In the genomic region with DNA sequence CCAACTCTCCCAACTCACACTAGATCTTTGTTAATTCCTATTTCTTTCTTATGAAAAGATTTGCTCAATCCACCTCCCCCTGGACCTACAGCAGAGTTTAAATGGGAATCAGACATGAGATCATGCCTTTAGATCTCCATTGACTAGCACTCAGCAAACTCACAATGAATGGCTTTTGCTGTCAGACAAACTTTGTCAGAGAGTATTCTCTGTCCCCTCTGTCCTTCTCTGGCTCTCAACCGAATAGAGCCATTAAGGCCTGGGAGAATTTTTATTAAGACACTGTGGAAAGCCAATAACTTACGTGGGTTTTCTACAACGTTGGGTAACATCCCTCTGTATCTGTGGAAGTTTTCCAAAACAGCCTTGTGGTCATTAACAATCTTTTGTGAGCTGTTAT, we compare ENCODE assay signal across 26 mouse cellular contexts. TPM values are rescaled to one million over a fixed set of nuclear protein-coding genes. Genes with fewer than 3 reads are reported as not detected.
DNase-seq lines count a peak whose midpoint lies in the region; ATAC-seq and TF ChIP-seq lines count a peak whose summit lies in the region.
"Had no signal": no experiment of that assay in that cellular context is flagged by ENCODE, and none has a peak within 500 bp of the region (broad histone marks: within the 10 kb centered on the region; RNA-seq: fewer than 3 reads in every experiment).

No protein-coding gene starts in this region.

- intact Hi-C loops in gastrocnemius, adult 2 months (cut with DNase I) = no loop called here

- WGBS in midbrain, postnatal 0 days = 56% methylated on average over 3 of the region's 3 CpGs
- WGBS in midbrain, embryonic 14.5 days = 51% methylated on average over 3 of the region's 3 CpGs
- 82% methylated on average over 3 of the region's 3 CpGs for WGBS in limb, embryonic 10.5 days
- WGBS in heart, embryonic 10.5 days = 87% methylated on average over 3 of the region's 3 CpGs
- WGBS in liver, embryonic 11.5 days = 78% methylated on average over 3 of the region's 3 CpGs

- no peaks in the 10 kb centered on the region for H3K4me1 ChIP-seq in midbrain, postnatal 0 days (ENCODE audit: insufficient read depth, low read length)
- peaks cover 5% of the 10 kb centered on the region; the same call in 1 of the 2 replicates for H3K4me1 ChIP-seq in midbrain, embryonic 14.5 days (ENCODE audit: control insufficient read depth, insufficient read depth, low read length)
- peaks cover 52% of the 10 kb centered on the region for H3K4me1 ChIP-seq in limb, embryonic 10.5 days
- H3K4me1 ChIP-seq in heart, embryonic 10.5 days = peaks cover 20% of the 10 kb centered on the region
- H3K4me1 ChIP-seq in liver, embryonic 11.5 days (replicated peaks; ENCODE audit: control insufficient read depth, insufficient read depth, low read length) = no peaks in the 10 kb centered on the region

- DNase-seq in gastrocnemius, adult 2 months = no peak
- no peak for DNase-seq in gastrocnemius, postnatal 10 days
- DNase-seq in midbrain, postnatal 0 days (ENCODE audit: low spot score) = peak; percentile 37
- no peak for DNase-seq in midbrain, embryonic 14.5 days
- peak; percentile 59 for DNase-seq in brain, embryonic 14.5 days (ENCODE audit: low read depth)
- DNase-seq in limb, embryonic 10.5 days (ENCODE audit: low spot score) = no peak
- DNase-seq in heart, embryonic 10.5 days (ENCODE audit: low spot score) = no peak
- DNase-seq in liver, embryonic 11.5 days (ENCODE audit: low spot score) = no peak
- DNase-seq: adrenal gland, postnatal 10 days; adrenal gland, postnatal 36 days; cerebellum, adult 11-12 months; cerebellum, adult 8-10 months; cerebellum, postnatal 10 days; gastrocnemius, postnatal 25 days; heart, adult 18-20 months; heart, postnatal 14 days; heart, postnatal 4 days; kidney, adult 11 months had no signal

- H3K4me3 ChIP-seq in gastrocnemius, adult 2 months = no peak overlapping the region
- no peak overlapping the region for H3K4me3 ChIP-seq in midbrain, postnatal 0 days (ENCODE audit: low read depth, low read length)
- H3K4me3 ChIP-seq in midbrain, embryonic 14.5 days (replicated peaks; ENCODE audit: low read depth, low read length) = no peak overlapping the region
- H3K4me3 ChIP-seq in limb, embryonic 10.5 days = no peak overlapping the region
- H3K4me3 ChIP-seq in heart, embryonic 10.5 days = no peak overlapping the region
- H3K4me3 ChIP-seq in liver, embryonic 11.5 days (ENCODE audit: low read depth, low read length) = no peak overlapping the region
- H3K4me3 ChIP-seq: heart, embryonic 13.5 days; hindbrain, embryonic 15.5 days; intestine, embryonic 15.5 days had no signal

- H3K36me3 ChIP-seq in midbrain, postnatal 0 days (ENCODE audit: insufficient read depth, low read length) = no peaks in the 10 kb centered on the region
- no peaks in the 10 kb centered on the region for H3K36me3 ChIP-seq in midbrain, embryonic 14.5 days (ENCODE audit: control insufficient read depth, insufficient read depth, low read length)
- H3K36me3 ChIP-seq in limb, embryonic 10.5 days = peaks cover 5% of the 10 kb centered on the region
- H3K36me3 ChIP-seq in heart, embryonic 10.5 days = peaks cover 10% of the 10 kb centered on the region; the same call in 1 of the 2 replicates
- H3K36me3 ChIP-seq in liver, embryonic 11.5 days (ENCODE audit: control insufficient read depth, insufficient read depth, low read length) = no peaks in the 10 kb centered on the region
- H3K36me3 ChIP-seq: hindbrain, embryonic 15.5 days; intestine, embryonic 15.5 days had no signal

- TF ChIP-seq CTCF in gastrocnemius, adult 2 months (IDR thresholded peaks at IDR 0.05) = no peak
- TF ChIP-seq CTCF in midbrain, postnatal 0 days (IDR thresholded peaks at IDR 0.05) = no peak
- no peak for TF ChIP-seq CTCF in brain, embryonic 14.5 days (IDR thresholded peaks at IDR 0.05; ENCODE audit: borderline replicate concordance, extremely low read depth, insufficient read depth, insufficient read length)

- TF ChIP-seq POLR2A in brain, embryonic 14.5 days (IDR thresholded peaks at IDR 0.05; ENCODE audit: borderline replicate concordance, extremely low read depth, insufficient read depth, insufficient read length, poor library complexity, severe bottlenecking) = no peak

- no peaks in the 10 kb centered on the region for H3K27me3 ChIP-seq in midbrain, postnatal 0 days (ENCODE audit: insufficient read depth, low read length)
- no peaks in the 10 kb centered on the region for H3K27me3 ChIP-seq in midbrain, embryonic 14.5 days (ENCODE audit: control insufficient read depth, insufficient read depth, low read length)
- H3K27me3 ChIP-seq in limb, embryonic 10.5 days (ENCODE audit: low read depth, poor library complexity, severe bottlenecking) = no peaks in the 10 kb centered on the region
- no peaks in the 10 kb centered on the region for H3K27me3 ChIP-seq in heart, embryonic 10.5 days (ENCODE audit: insufficient read depth, poor library complexity, severe bottlenecking)
- H3K27me3 ChIP-seq in liver, embryonic 11.5 days (replicated peaks; ENCODE audit: control insufficient read depth, insufficient read depth, low read length) = no peaks in the 10 kb centered on the region
- H3K27me3 ChIP-seq: heart, embryonic 13.5 days; hindbrain, embryonic 15.5 days; intestine, embryonic 15.5 days had no signal

- no peak for ATAC-seq in midbrain, postnatal 0 days (ENCODE audit: low FRiP score)
- no peak for ATAC-seq in midbrain, embryonic 14.5 days (ENCODE audit: low FRiP score, low TSS enrichment)
- no peak for ATAC-seq in liver, embryonic 11.5 days (replicated peaks; ENCODE audit: low FRiP score)
- ATAC-seq: activated CD4-positive, CD25-positive, alpha-beta regulatory T cell, adult 4 months; CD4-positive, CD25-positive, alpha-beta regulatory T cell, adult 4 months; intestine, embryonic 15.5 days had no signal

- no peak overlapping the region for H3K9ac ChIP-seq in midbrain, postnatal 0 days (replicated peaks; ENCODE audit: low read length, poor library complexity, severe bottlenecking)
- H3K9ac ChIP-seq in midbrain, embryonic 14.5 days (replicated peaks; ENCODE audit: low read length) = no peak overlapping the region
- no peak overlapping the region for H3K9ac ChIP-seq in liver, embryonic 11.5 days (ENCODE audit: low read depth, low read length)
- H3K9ac ChIP-seq: heart, embryonic 13.5 days; hindbrain, embryonic 15.5 days; intestine, embryonic 15.5 days had no signal

- H3K9me3 ChIP-seq in midbrain, postnatal 0 days (ENCODE audit: low read length) = no peaks in the 10 kb centered on the region
- no peaks in the 10 kb centered on the region for H3K9me3 ChIP-seq in midbrain, embryonic 14.5 days (ENCODE audit: control insufficient read depth, low read length)
- H3K9me3 ChIP-seq in limb, embryonic 10.5 days (replicated peaks) = no peaks in the 10 kb centered on the region
- no peaks in the 10 kb centered on the region for H3K9me3 ChIP-seq in heart, embryonic 10.5 days
- H3K9me3 ChIP-seq in liver, embryonic 11.5 days (ENCODE audit: control insufficient read depth, low read length) = no peaks in the 10 kb centered on the region
- H3K9me3 ChIP-seq: heart, embryonic 13.5 days; hindbrain, embryonic 15.5 days; intestine, embryonic 15.5 days had no signal

- no peak overlapping the region for H3K4me2 ChIP-seq in midbrain, postnatal 0 days (ENCODE audit: low read depth, low read length, poor library complexity, severe bottlenecking)
- no peak overlapping the region for H3K4me2 ChIP-seq in midbrain, embryonic 14.5 days (ENCODE audit: low read length)
- H3K4me2 ChIP-seq in liver, embryonic 11.5 days = no peak overlapping the region
- H3K4me2 ChIP-seq: heart, embryonic 13.5 days; hindbrain, embryonic 15.5 days; intestine, embryonic 15.5 days had no signal

- peak overlapping the region; percentile 24; the same call in 1 of the 2 replicates for H3K27ac ChIP-seq in gastrocnemius, adult 2 months
- no peak overlapping the region for H3K27ac ChIP-seq in midbrain, postnatal 0 days (ENCODE audit: low read depth, low read length)
- no peak overlapping the region for H3K27ac ChIP-seq in midbrain, embryonic 14.5 days (replicated peaks; ENCODE audit: low read depth, low read length)
- peak overlapping the region; percentile 50; the same call in 1 of the 2 replicates for H3K27ac ChIP-seq in limb, embryonic 10.5 days
- H3K27ac ChIP-seq in heart, embryonic 10.5 days = no peak overlapping the region
- H3K27ac ChIP-seq in liver, embryonic 11.5 days (ENCODE audit: low read depth, low read length) = no peak overlapping the region
- H3K27ac ChIP-seq: heart, embryonic 13.5 days; hindbrain, embryonic 15.5 days; intestine, embryonic 15.5 days had no signal

RNA-seq across cellular contexts. Expression of gene Gm9747, which starts 27.1 kb away (rescaled TPM):
- total RNA-seq in gastrocnemius, adult 2 months (2021) = not detected
- not detected for total RNA-seq in gastrocnemius, postnatal 10 days (2021)
- total RNA-seq in midbrain, postnatal 0 days (2014; rRNA removed) = not detected in 2 replicates
- polyA plus RNA-seq in midbrain, postnatal 0 days (2015; fragmentation: Nextera tagmentation; extraction: Ambion mirVana) = 16.3 and 16.8 TPM in 2 replicates
- 21.5 and 27.9 TPM in 2 replicates for polyA plus RNA-seq in midbrain, embryonic 14.5 days (2014; fragmentation: Nextera tagmentation; extraction: Ambion mirVana)
- polyA plus RNA-seq in brain, embryonic 14.5 days (2012; rRNA removed) = 0.05 and 0.15 TPM in 2 replicates
- polyA plus RNA-seq in limb, embryonic 10.5 days (2016; fragmentation: Nextera tagmentation; extraction: Ambion mirVana) = 15.4 and 24.6 TPM in 2 replicates
- polyA plus RNA-seq in heart, embryonic 10.5 days (2016; fragmentation: Nextera tagmentation; extraction: Ambion mirVana) = 28.0 and 32.2 TPM in 2 replicates
- 12.1 and 12.6 TPM in 2 replicates for polyA plus RNA-seq in liver, embryonic 11.5 days (2014; fragmentation: Nextera tagmentation; extraction: Ambion mirVana)
- total RNA-seq: adrenal gland, adult 18-20 months; adrenal gland, postnatal 10 days; adrenal gland, postnatal 36 days; gastrocnemius, adult 18-20 months; gastrocnemius, postnatal 25 days; heart, adult 18-20 months; heart, postnatal 14 days; heart, postnatal 4 days; MEL had no signal
- polyA plus RNA-seq: CD4-positive, CD25-positive, alpha-beta regulatory T cell, adult 4 months had no signal

RNA-seq across cellular contexts. Expression of gene Irs1, which starts 31.2 kb away (rescaled TPM):
- 10 to 100 TPM; 73.9 to 90.0 TPM for total RNA-seq in gastrocnemius, adult 2 months (2021)
- 10 to 100 TPM; 62.4 to 76.2 TPM for total RNA-seq in gastrocnemius, postnatal 10 days (2021)
- 56.9 and 61.2 TPM in 2 replicates for total RNA-seq in midbrain, postnatal 0 days (2014; rRNA removed)
- 4.7 and 5.0 TPM in 2 replicates for polyA plus RNA-seq in midbrain, postnatal 0 days (2015; fragmentation: Nextera tagmentation; extraction: Ambion mirVana)
- 5.5 and 7.9 TPM in 2 replicates for polyA plus RNA-seq in midbrain, embryonic 14.5 days (2014; fragmentation: Nextera tagmentation; extraction: Ambion mirVana)
- 11.8 and 17.6 TPM in 2 replicates for polyA plus RNA-seq in brain, embryonic 14.5 days (2012; rRNA removed)
- polyA plus RNA-seq in limb, embryonic 10.5 days (2016; fragmentation: Nextera tagmentation; extraction: Ambion mirVana) = 5.9 and 8.4 TPM in 2 replicates
- polyA plus RNA-seq in heart, embryonic 10.5 days (2016; fragmentation: Nextera tagmentation; extraction: Ambion mirVana) = 10.0 and 12.5 TPM in 2 replicates
- polyA plus RNA-seq in liver, embryonic 11.5 days (2014; fragmentation: Nextera tagmentation; extraction: Ambion mirVana) = 3.6 and 4.1 TPM in 2 replicates
- total RNA-seq: MEL had no signal
- polyA plus RNA-seq: activated CD4-positive, CD25-positive, alpha-beta regulatory T cell, adult 4 months; CD4-positive, CD25-positive, alpha-beta regulatory T cell, adult 4 months had no signal

RNA-seq across cellular contexts. Expression of gene Rhbdd1, which starts 56.2 kb away (rescaled TPM):
- total RNA-seq in gastrocnemius, adult 2 months (2021) = 1 to 10 TPM; 8.4 to 8.5 TPM
- total RNA-seq in gastrocnemius, postnatal 10 days (2021) = 10 to 100 TPM; 12.2 to 13.2 TPM
- 3.6 and 6.9 TPM in 2 replicates for total RNA-seq in midbrain, postnatal 0 days (2014; rRNA removed)
- 2.3 and 2.8 TPM in 2 replicates for polyA plus RNA-seq in midbrain, postnatal 0 days (2015; fragmentation: Nextera tagmentation; extraction: Ambion mirVana)
- polyA plus RNA-seq in midbrain, embryonic 14.5 days (2014; fragmentation: Nextera tagmentation; extraction: Ambion mirVana) = 2.9 and 3.2 TPM in 2 replicates
- 4.5 and 6.3 TPM in 2 replicates for polyA plus RNA-seq in brain, embryonic 14.5 days (2012; rRNA removed)
- polyA plus RNA-seq in limb, embryonic 10.5 days (2016; fragmentation: Nextera tagmentation; extraction: Ambion mirVana) = 8.4 and 9.1 TPM in 2 replicates
- 11.0 and 12.4 TPM in 2 replicates for polyA plus RNA-seq in heart, embryonic 10.5 days (2016; fragmentation: Nextera tagmentation; extraction: Ambion mirVana)
- polyA plus RNA-seq in liver, embryonic 11.5 days (2014; fragmentation: Nextera tagmentation; extraction: Ambion mirVana) = 10.9 and 12.1 TPM in 2 replicates

Comparison
In these comparisons a context has a peak if more than half of its experiments do, and no peak if none do; other contexts are left out.
1. DNase-seq: peak in midbrain, postnatal 0 days (single experiment) and brain, embryonic 14.5 days (single experiment); none in gastrocnemius, adult 2 months (single experiment), gastrocnemius, postnatal 10 days (single experiment), midbrain, embryonic 14.5 days (single experiment), limb, embryonic 10.5 days (single experiment), heart, embryonic 10.5 days (single experiment) and liver, embryonic 11.5 days (single experiment).
2. H3K27ac ChIP-seq: peak in gastrocnemius, adult 2 months (single experiment) and limb, embryonic 10.5 days (single experiment); none in midbrain, postnatal 0 days (single experiment), midbrain, embryonic 14.5 days (single experiment), heart, embryonic 10.5 days (single experiment) and liver, embryonic 11.5 days (single experiment).
3. RNA of gene Gm9747, which starts 27.1 kb away (polyA plus RNA-seq): 28.0 to 32.2 TPM in heart, embryonic 10.5 days, 21.5 to 27.9 TPM in midbrain, embryonic 14.5 days, 15.4 to 24.6 TPM in limb, embryonic 10.5 days, 16.3 to 16.8 TPM in midbrain, postnatal 0 days and 12.1 to 12.6 TPM in liver, embryonic 11.5 days; 0.05 to 0.15 TPM in brain, embryonic 14.5 days; every median in the first group is over 10 times any median in the second.